Mouse (Mus musculus) ovary, postnatal 10 days (tissue): ENCODE data around the gene Clint1.
"Not testable (repeated sequence)": the region's sequence is repeated elsewhere in the genome, so short reads cannot be mapped to it uniquely, and the experiment has no call there.

Experiments used
- DNase-seq: peaks from one replicate; pipeline ENCODE4 v3.0.0; 2022; ENCODE audit warnings: low spot score

The Clint1 gene

GRCm38 (mm10) chr11:45848253-45848652, 3.6 kb upstream of the Clint1 start:
- no peak for DNase-seq

GRCm38 (mm10) chr11:45849203-45849602, 2.6 kb upstream of the Clint1 start:
- DNase-seq = no peak

- no peak for DNase-seq
Observed at GRCm38 (mm10) chr11:45849859-45850258, 2.0 kb upstream of the Clint1 start.

- DNase-seq = no peak
Observed at GRCm38 (mm10) chr11:45850317-45850716, 1.5 kb upstream of the Clint1 start.

- DNase-seq = peak; percentile 49
Observed at GRCm38 (mm10) chr11:45852124-45852994, 508 bp downstream of the Clint1 start.

GRCm38 (mm10) chr11:45852995-45853317, 1.1 kb downstream of the Clint1 start:
- no peak for DNase-seq

GRCm38 (mm10) chr11:45853916-45854315, 2.1 kb downstream of the Clint1 start:
- DNase-seq = no peak

- no peak for DNase-seq
Observed at GRCm38 (mm10) chr11:45854381-45854780, 2.5 kb downstream of the Clint1 start.

- no peak for DNase-seq
Observed at GRCm38 (mm10) chr11:45855407-45856148, 3.7 kb downstream of the Clint1 start.

- DNase-seq = no peak
Observed at GRCm38 (mm10) chr11:45856149-45856516, 4.3 kb downstream of the Clint1 start.

GRCm38 (mm10) chr11:45861334-45861733, 9.5 kb downstream of the Clint1 start:
- DNase-seq = no peak

GRCm38 (mm10) chr11:45864409-45864808, 12.6 kb downstream of the Clint1 start:
- no peak for DNase-seq

- no peak for DNase-seq
Observed at GRCm38 (mm10) chr11:45865861-45866260, 14.0 kb downstream of the Clint1 start.

- no peak for DNase-seq
Observed at GRCm38 (mm10) chr11:45866534-45866933, 14.7 kb downstream of the Clint1 start.

GRCm38 (mm10) chr11:45873666-45874065, 21.8 kb downstream of the Clint1 start:
- DNase-seq = no peak

- no peak for DNase-seq
Observed at GRCm38 (mm10) chr11:45874251-45874650, 22.4 kb downstream of the Clint1 start.

- DNase-seq = no peak
Observed at GRCm38 (mm10) chr11:45875351-45875935, 23.6 kb downstream of the Clint1 start.

- DNase-seq = no peak
Observed at GRCm38 (mm10) chr11:45876036-45876435, 24.2 kb downstream of the Clint1 start.

GRCm38 (mm10) chr11:45879366-45879765, 27.5 kb downstream of the Clint1 start:
- DNase-seq = not testable (repeated sequence)

- DNase-seq = no peak
Observed at GRCm38 (mm10) chr11:45881026-45881682, 29.3 kb downstream of the Clint1 start.

- no peak for DNase-seq
Observed at GRCm38 (mm10) chr11:45881683-45882068, 29.8 kb downstream of the Clint1 start.

- no peak for DNase-seq
Observed at GRCm38 (mm10) chr11:45883270-45883931, 31.6 kb downstream of the Clint1 start.
